Mouse (Mus musculus) forebrain, postnatal 0 days (tissue): Measurements from ENCODE around the gene Rora. TPM values are rescaled to one million over a fixed set of nuclear protein-coding genes. Genes with fewer than 3 reads are reported as not detected.

Experiments
- ATAC-seq: fragments of 200-750 bp; cut with Nextera tagmentation; 2 replicates; pipeline ENCODE4 v1.8.0; 2017; ENCODE audit warnings: mild to moderate bottlenecking, moderate library complexity
- DNase-seq: peaks from one replicate; pipeline ENCODE4 v3.0.0-alpha.2; 2015
- H3K27ac ChIP-seq: fragments of 300-500 bp; sonication (generic); 2 replicates; pipeline ENCODE4 v1.5.1; 2014; ENCODE audit warnings: low read depth, mild to moderate bottlenecking, antibody characterized with exemption, low read length, moderate library complexity, mixed read lengths
- H3K27me3 ChIP-seq: fragments of 300-500 bp; sonication (generic); 2 replicates; pipeline ENCODE4 v1.6.1; 2014; ENCODE audit warnings: mild to moderate bottlenecking, low read length, mixed read lengths; ENCODE audit not compliant: insufficient read depth
- H3K36me3 ChIP-seq: fragments of 300-500 bp; sonication (generic); 2 replicates; pipeline ENCODE4 v1.6.1; 2014; ENCODE audit warnings: mild to moderate bottlenecking, moderate library complexity; ENCODE audit not compliant: insufficient read depth
- H3K4me1 ChIP-seq: fragments of 300-500 bp; sonication (generic); 2 replicates; pipeline ENCODE4 v1.6.1; 2014; ENCODE audit warnings: antibody characterized with exemption; ENCODE audit not compliant: insufficient read depth
- H3K4me2 ChIP-seq: fragments of 300-500 bp; sonication (generic); 2 replicates; pipeline ENCODE4 v1.6.1; 2014; ENCODE audit warnings: low read depth, mild to moderate bottlenecking, moderate library complexity
- H3K4me3 ChIP-seq: fragments of 300-500 bp; sonication (generic); 2 replicates; pipeline ENCODE4 v1.5.1; 2014; ENCODE audit warnings: low read depth, low read length, mixed read lengths
- H3K9ac ChIP-seq: fragments of 300-500 bp; sonication (generic); 2 replicates; pipeline ENCODE4 v1.6.1; 2014; ENCODE audit warnings: mild to moderate bottlenecking
- H3K9me3 ChIP-seq: fragments of 300-500 bp; sonication (generic); 2 replicates; pipeline ENCODE4 v1.6.1; 2016; ENCODE audit warnings: low read length
- CTCF ChIP-seq: sonication (generic); IDR thresholded peaks from 2 replicates; pipeline ENCODE4 v1.5.1; 2016; ENCODE audit warnings: antibody characterized with exemption, control low read depth, low read depth
- WGBS: fragments of 180-500 bp; shearing (Covaris S2); extraction: QIAGEN DNeasy Blood & Tissue Kit; methylation state at CpG from one replicate; pipeline ENCODE4 v1.1.7; 2014; 5-methylcytosine and 5-hydroxymethylcytosine counted together
- polyA plus RNA-seq: library from polyadenylated mRNA; unstranded; fragments of >200 nt; fragmentation: Nextera tagmentation; extraction: Ambion mirVana; gene quantifications from 2 replicates; pipeline ENCODE4 v1.2.1, GENCODE M21; 2015
- total RNA-seq: library from RNA; depleted of rRNA; stranded (reverse); fragments of >200 nt; gene quantifications from 2 replicates; pipeline ENCODE4 v1.2.3, GENCODE M21; 2014

Rora gene
- total and polyA plus RNA-seq, 2 experiments from 2014 or later = 9.8 to 23.9 TPM

- Histone ChIP-seq H3K9me3 (no peaks in the 10 kb centered on the region), H3K4me3 (no peak overlapping the region), H3K27me3 (no peaks in the 10 kb centered on the region), H3K4me2 (no peak overlapping the region), H3K36me3 (no peaks in the 10 kb centered on the region), H3K9ac (no peak overlapping the region), H3K27ac (no peak overlapping the region), H3K4me1 (no peaks in the 10 kb centered on the region)
- no peak for DNase-seq
- 49% methylated on average over 6 of the region's 6 CpGs for WGBS
- ATAC-seq = no peak
- TF ChIP-seq CTCF = no peak
Measured at GRCm38 (mm10) chr9:69110706-69111105, 457.1 kb downstream of the Rora start.

- WGBS = 79% methylated on average over 6 of the region's 6 CpGs
- TF ChIP-seq CTCF = no peak
- Histone ChIP-seq H3K9me3 (no peaks in the 10 kb centered on the region), H3K9ac (no peak overlapping the region), H3K4me3 (no peak overlapping the region), H3K4me1 (no peaks in the 10 kb centered on the region), H3K4me2 (no peak overlapping the region), H3K36me3 (no peaks in the 10 kb centered on the region), H3K27ac (no peak overlapping the region), H3K27me3 (no peaks in the 10 kb centered on the region)
- DNase-seq (no peak), ATAC-seq (no peak)
Measured at GRCm38 (mm10) chr9:69111539-69111938, 458.0 kb downstream of the Rora start.

GRCm38 (mm10) chr9:69114429-69114984 lies 460.9 kb downstream of the Rora start:
- no peaks in the 10 kb centered on the region for H3K4me1 ChIP-seq
- 15% methylated on average over 9 of the region's 9 CpGs for WGBS
- no peaks in the 10 kb centered on the region for H3K9me3 ChIP-seq
- no peak overlapping the region for H3K4me2 ChIP-seq
- H3K9ac ChIP-seq = no peak overlapping the region
- no peak overlapping the region for H3K4me3 ChIP-seq
- no peak overlapping the region for H3K27ac ChIP-seq
- TF ChIP-seq CTCF = no peak
- DNase-seq (no peak), ATAC-seq (no peak)
- H3K27me3 ChIP-seq = no peaks in the 10 kb centered on the region
- H3K36me3 ChIP-seq = no peaks in the 10 kb centered on the region

- no peaks in the 10 kb centered on the region for H3K4me1 ChIP-seq
- no peak overlapping the region for H3K4me3 ChIP-seq
- 70% methylated on average over 2 of the region's 2 CpGs for WGBS
- DNase-seq (no peak), ATAC-seq (no peak)
- H3K27me3 ChIP-seq = no peaks in the 10 kb centered on the region
- no peak overlapping the region for H3K9ac ChIP-seq
- no peaks in the 10 kb centered on the region for H3K36me3 ChIP-seq
- no peak overlapping the region for H3K27ac ChIP-seq
- no peaks in the 10 kb centered on the region for H3K9me3 ChIP-seq
- H3K4me2 ChIP-seq = no peak overlapping the region
- TF ChIP-seq CTCF = no peak
Measured at GRCm38 (mm10) chr9:69116740-69117139, 463.2 kb downstream of the Rora start.

GRCm38 (mm10) chr9:69121117-69121740 lies 467.6 kb downstream of the Rora start:
- Histone ChIP-seq H3K36me3 (no peaks in the 10 kb centered on the region), H3K4me1 (peaks cover 6% of the 10 kb centered on the region; the same call in 1 of the 2 replicates), H3K4me2 (no peak overlapping the region), H3K9ac (no peak overlapping the region), H3K27me3 (no peaks in the 10 kb centered on the region), H3K27ac (no peak overlapping the region), H3K4me3 (no peak overlapping the region), H3K9me3 (no peaks in the 10 kb centered on the region)
- ATAC-seq = no peak
- TF ChIP-seq CTCF = no peak
- DNase-seq = no peak
- 33% methylated on average over 12 of the region's 12 CpGs for WGBS

- Histone ChIP-seq H3K27ac (no peak overlapping the region), H3K36me3 (no peaks in the 10 kb centered on the region), H3K9ac (0 out of 2 replicates have a peak overlapping the region, but pooled peaks have one; percentile 18), H3K4me1 (peaks cover 6% of the 10 kb centered on the region; the same call in 1 of the 2 replicates), H3K27me3 (no peaks in the 10 kb centered on the region), H3K9me3 (no peaks in the 10 kb centered on the region), H3K4me2 (peak overlapping the region; percentile 55), H3K4me3 (peak overlapping the region; percentile 30)
- DNase-seq (peak; percentile 20), ATAC-seq (no peak)
- TF ChIP-seq CTCF = no peak
- WGBS = 8% methylated on average over 22 of the region's 22 CpGs
Measured at GRCm38 (mm10) chr9:69125011-69125786, 471.6 kb downstream of the Rora start.

GRCm38 (mm10) chr9:69125787-69126161 lies 472.2 kb downstream of the Rora start:
- Histone ChIP-seq H3K27ac (no peak overlapping the region), H3K27me3 (no peaks in the 10 kb centered on the region), H3K4me3 (peak overlapping the region; percentile 30), H3K36me3 (no peaks in the 10 kb centered on the region), H3K9ac (0 out of 2 replicates have a peak overlapping the region, but pooled peaks have one; percentile 18), H3K4me1 (peaks cover 6% of the 10 kb centered on the region; the same call in 1 of the 2 replicates), H3K9me3 (no peaks in the 10 kb centered on the region), H3K4me2 (peak overlapping the region; percentile 55)
- DNase-seq (no peak), ATAC-seq (no peak)
- no peak for TF ChIP-seq CTCF
- 38% methylated on average over 7 of the region's 7 CpGs for WGBS
